Mouse (Mus musculus) thymus, postnatal 25 days (tissue): ENCODE results near the gene Olfr644.

ENCODE experiments used
- DNase-seq: peaks from one replicate; pipeline ENCODE4 v3.0.0; 2022

The Olfr644 gene

GRCm38 (mm10) chr7:104071769-104072168 is at the start of gene Olfr644:
TSS of gene Olfr644 (minus strand) at chr7:104071869.
- DNase-seq: no peak

DNA sequence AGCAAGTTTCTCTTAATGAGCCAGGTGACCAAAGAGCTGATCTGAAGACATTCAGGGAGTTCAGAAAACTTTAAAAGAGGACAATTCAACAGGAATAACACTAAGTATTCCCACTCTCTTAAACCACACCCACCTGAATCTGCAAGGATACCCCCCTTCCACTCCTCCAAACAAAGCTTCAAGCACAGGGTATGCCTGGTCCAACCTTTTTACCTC is 33.0 kb upstream of the Olfr644 start, which contains the start of gene Olfr646:
Olfr646 (plus strand) TSS at position 117 of the 216 bp plus-strand sequence.
- DNase-seq: no peak

DNA sequence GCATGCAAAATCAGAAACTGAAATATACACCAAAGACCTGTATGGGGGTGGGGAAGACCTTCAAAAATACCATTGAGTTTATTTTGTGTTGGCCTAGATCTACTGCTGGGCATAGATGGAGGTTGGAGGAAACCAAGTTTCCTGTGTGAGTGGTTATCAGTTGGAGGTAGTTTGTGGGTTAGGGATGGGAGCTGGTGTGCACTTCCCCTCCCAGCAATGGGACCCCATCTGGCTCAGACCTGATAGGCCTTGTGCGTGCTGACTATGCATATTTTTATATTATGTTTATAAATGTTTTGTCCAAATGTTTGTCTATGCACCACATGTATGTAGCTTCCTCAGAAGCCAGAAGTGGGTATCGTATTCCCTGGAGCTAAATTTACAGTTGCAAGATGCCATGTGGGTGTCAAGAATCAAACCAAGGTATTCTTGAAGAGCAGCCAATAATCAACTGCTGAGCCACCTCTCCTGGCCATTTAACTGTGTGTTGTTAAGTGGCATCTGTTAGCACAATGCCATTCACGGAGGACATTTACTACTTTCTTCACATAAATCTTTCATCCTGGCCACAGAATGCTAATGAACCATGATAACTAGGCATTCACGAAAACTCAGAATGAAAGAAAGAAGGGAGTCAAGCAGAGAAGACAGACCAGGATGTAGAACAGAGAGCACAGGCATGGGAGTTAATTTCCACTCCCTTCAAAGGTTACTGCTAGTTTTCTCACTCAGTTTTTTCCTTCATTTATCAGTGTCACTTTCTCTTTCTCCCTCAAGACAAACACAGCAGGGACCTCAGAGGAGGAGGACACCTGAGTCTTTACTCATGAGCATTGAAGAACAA is 32.5 kb upstream of the Olfr644 start:
- no peak for DNase-seq

GRCm38 (mm10) chr7:104085365-104085764 is 13.7 kb upstream of the Olfr644 start, which contains the start of gene Olfr645:
TSS of gene Olfr645 (minus strand) at chr7:104085465.
- no peak for DNase-seq

DNA sequence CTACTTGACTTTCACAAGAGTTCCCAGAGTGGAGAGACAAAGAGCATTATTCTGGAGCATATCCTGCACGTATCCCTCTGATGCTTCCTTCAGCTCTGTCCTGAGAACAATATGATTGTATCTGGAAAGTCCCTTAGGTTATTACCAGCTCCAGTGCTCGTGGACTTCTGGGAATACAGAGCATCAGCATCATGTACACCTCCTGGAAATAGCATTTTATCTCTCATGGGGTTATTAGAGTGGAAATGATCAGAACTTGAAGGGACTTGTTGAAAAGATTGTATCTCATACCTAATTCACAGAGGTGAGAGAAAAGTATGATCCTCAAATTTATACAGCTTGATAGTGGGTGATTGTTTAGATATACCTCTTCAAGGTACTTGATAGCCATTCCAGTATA is 10.3 kb downstream of the Olfr644 start, which contains the start of gene 4930516K23Rik:
4930516K23Rik (minus strand) TSS at position 101 of the 400 bp plus-strand sequence.
- DNase-seq: no peak

- no peak for DNase-seq
These were observed 12.5 kb downstream of the Olfr644 start for GRCm38 (mm10) chr7:104059215-104059614.

DNA sequence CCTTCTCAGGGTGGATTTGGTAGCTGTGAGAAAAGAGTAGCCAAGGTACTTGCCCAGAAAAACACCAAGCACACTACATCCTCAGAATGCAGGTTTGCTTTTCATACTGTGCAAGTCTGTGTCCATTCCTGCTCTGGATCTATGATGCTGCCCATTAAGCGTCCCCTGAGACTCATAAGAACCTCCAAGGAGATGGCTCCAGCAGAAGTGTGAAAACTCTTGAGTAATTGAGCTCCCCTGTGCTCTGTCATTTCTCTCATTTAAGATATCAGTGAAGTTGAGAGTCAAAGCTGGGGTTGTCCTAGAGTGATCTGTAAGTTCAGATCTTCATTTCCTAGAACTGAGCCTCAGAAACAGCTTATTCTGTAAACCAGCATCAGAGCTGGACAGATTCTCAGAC is 19.1 kb downstream of the Olfr644 start, which contains the start of gene Olfr642:
Olfr642 (minus strand) TSS at position 101 of the 400 bp plus-strand sequence.
- DNase-seq: no peak

- no peak for DNase-seq
These were observed 20.9 kb downstream of the Olfr644 start for GRCm38 (mm10) chr7:104050745-104051144.

- DNase-seq: no peak
These were observed 36.5 kb downstream of the Olfr644 start, which contains the start of gene Olfr641 for GRCm38 (mm10) chr7:104035145-104035544. TSS of gene Olfr641 (plus strand) at chr7:104035445.

- DNase-seq: no peak
These were observed 44.7 kb downstream of the Olfr644 start for GRCm38 (mm10) chr7:104026978-104027377.

DNA sequence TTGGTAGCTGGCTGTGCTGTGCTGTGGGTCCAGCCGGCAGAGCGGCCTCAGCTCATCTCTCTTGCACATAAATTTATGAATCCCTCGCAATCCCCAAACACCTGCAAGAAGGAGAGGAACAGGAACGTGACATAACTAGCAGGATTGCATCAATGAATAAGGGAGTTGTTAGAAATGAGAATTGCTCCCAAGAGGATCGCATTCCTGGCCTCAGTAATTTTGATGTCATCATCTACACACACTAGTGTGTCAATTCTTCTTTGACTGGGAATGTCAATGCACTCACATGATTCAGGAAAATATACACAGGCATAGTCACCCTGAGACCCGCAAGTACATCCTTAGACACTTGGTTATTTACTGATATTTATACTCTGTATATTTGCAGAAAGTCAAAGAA is 46.2 kb downstream of the Olfr644 start, which contains the start of gene Olfr640:
Olfr640 (minus strand) TSS at position 101 of the 400 bp plus-strand sequence.
- no peak for DNase-seq

GRCm38 (mm10) chr7:104021651-104022050 is 50.0 kb downstream of the Olfr644 start:
- no peak for DNase-seq

DNA sequence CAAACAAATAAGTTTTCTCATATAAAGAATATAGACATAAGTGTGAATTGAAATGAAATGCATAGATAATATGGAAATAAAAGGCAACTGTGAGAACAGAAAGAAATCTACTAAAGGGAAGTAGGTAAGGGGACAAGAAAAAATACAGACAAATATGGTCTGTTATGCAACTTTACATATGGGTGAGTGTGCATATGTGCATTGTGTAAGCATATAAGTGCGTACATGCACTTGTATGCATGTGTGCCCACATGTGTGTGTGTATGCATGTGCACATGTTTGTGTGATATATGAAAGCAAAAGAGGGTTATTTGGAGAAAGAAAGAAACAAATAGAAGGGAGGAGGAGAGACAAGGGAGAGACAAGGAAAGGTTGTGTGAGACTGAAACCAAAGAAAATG is 52.7 kb downstream of the Olfr644 start:
- no peak for DNase-seq

DNA sequence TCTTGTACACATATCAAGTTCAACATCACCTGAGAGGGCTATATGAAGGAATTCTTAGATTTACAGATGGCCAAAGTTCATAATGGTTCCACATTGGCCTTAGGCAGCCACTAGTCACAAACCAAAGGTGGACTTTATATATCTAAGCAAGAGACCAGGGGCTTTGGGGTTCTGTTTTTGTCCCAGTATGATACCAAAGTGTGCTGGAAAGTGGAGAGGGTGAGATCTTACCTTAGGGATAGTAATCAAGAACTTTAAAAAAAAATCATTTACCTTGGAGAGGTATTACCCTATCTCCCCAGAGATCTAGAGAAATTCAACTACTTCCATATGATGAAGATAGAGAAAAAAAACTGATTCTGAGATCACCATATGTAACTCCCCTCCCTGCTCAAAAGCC is 54.5 kb downstream of the Olfr644 start, which contains the start of gene Olfr639:
Olfr639 (minus strand) TSS at position 101 of the 400 bp plus-strand sequence.
- DNase-seq: no peak
